Mouse (Mus musculus): ENCODE results near the gene Vmn1r85. TPM values are rescaled to one million over a fixed set of nuclear protein-coding genes. Genes with fewer than 3 reads are reported as not detected.
A peak's percentile ranks its signal among the peaks of the same experiment; 100 is the strongest.
"Not testable (repeated sequence)": the region's sequence is repeated elsewhere in the genome, so short reads cannot be mapped to it uniquely, and the experiment has no call there.

Gene Vmn1r85
- not detected for total RNA-seq (2021)
- long read RNA-seq, experiment 1, result 0 reads
- long read RNA-seq, experiment 2, result 0 reads

DNA sequence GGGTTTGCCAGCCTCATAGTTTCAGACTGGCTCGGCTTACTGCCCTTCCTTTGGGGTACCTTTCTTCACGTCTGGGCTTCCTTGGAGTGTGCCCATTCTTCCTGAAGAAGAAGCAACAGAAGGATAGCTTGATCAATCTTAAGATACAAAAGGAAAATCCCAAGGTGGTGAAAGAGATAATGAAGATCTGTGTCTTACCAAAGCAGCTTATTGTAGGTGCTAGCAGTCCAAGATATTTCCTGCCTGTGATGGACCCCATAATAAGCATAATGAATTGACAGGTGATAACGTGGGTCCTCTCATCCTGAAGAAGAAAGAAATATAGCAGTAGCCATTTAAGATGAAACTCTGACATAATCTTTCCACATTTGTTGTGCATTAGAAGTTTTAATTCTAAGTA is at the start of gene Vmn1r85:
Gene Vmn1r85 (minus strand): TSS at position 101 of the 400 bp plus-strand sequence.
- DNase-seq (ENCODE audit: low spot score in 2 of 2), result no peak
- intact Hi-C loops (cut with DNase I), result no loop called here

DNA sequence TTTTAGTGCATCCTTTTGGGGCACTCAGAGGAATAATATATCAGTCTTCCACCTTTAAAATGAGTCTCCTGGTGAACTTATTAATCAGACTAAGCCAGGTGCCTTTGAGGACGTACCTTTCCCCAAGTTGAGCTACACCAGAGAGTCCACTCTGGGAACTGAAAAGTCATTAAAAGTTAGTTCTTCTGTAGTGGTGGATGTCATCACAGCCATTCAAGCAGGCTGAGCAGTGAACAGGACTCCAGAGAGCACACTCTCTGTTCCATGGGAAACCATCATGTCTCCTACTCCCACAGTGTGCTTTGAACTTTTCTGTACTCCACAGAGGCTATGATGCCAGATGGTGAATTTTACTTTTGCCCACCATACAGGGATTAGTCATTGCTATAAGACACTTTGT is 45.1 kb upstream of the Vmn1r85 start, which contains the start of gene Vmn1r87:
Gene Vmn1r87 (minus strand): TSS at position 101 of the 400 bp plus-strand sequence.
- no peak for DNase-seq (ENCODE audit: low spot score in 2 of 2)
- intact Hi-C loops (cut with DNase I), result no loop called here

DNA sequence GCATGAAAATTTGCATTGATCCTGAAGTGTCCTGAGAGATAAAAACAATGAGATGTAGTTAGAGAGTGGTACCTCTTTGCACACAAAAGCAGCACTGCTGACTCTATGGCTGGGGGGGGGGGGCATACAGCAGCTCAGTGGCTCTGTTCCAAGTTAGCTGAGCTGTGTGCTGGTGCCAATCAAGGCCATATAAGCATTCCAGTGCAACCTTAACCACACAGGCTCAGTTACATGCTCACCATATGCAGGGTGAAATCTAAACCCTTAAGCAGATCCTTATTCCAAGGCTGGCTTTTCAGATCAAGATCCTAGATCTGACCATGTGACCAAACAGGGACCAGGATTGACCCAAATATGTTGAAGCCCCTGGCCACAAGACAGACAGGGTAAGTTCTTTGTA is 42.4 kb upstream of the Vmn1r85 start:
- DNase-seq (ENCODE audit: low spot score in 2 of 2), result no peak
- intact Hi-C loops (cut with DNase I), result no loop called here

DNA sequence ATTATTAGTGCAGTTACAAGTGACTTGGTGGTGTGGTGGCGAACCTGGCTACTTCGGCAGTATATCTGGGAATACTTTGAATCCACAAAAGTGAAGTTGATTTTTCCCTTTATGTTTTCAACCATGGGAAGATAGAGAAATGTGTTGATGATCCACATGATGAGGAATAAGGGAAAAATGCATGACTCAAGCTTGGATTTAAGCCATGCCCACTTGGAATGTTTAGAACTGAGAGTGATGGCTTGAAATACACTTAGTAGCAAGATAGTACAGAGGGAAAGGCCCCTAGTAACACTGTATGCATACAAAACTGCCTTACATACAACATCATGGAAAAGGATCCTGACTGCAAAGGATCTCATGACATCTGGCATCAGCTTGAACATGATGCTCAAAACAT is 36.9 kb upstream of the Vmn1r85 start:
- no peak for DNase-seq (ENCODE audit: low spot score in 2 of 2)
- intact Hi-C loops (cut with DNase I), result no loop called here

DNA sequence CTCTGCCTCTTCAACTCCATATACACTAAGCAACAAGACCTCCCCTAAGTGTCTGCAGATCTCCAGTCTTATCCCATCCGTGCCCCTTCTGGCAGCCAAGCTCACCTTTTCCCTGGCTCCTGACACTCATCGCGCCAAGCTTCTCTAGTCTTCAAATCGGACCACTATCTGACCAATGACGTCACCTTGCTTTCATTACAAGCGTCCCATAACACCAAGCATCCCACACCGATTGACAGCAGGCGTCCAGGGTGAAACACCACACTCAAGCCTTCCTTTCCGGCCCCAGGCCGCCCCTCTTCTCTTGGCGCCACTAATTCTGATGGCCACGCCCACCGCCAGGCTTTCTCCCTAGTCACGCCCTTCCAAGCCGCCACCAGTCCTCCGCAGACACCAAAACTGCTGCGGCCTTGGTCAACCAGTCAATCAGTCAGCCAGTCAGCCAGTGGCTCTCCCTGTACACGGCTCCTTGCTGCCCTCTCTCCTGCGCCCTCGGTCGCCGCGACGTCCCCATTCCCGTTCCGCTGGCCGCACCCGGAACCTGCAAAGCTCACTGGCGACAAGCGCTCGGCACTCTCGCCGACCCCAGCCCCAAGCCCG is 28.7 kb upstream of the Vmn1r85 start:
- peak in 1 of 2 experiments; percentile 0 for DNase-seq (ENCODE audit: low spot score in 2 of 2)

DNA sequence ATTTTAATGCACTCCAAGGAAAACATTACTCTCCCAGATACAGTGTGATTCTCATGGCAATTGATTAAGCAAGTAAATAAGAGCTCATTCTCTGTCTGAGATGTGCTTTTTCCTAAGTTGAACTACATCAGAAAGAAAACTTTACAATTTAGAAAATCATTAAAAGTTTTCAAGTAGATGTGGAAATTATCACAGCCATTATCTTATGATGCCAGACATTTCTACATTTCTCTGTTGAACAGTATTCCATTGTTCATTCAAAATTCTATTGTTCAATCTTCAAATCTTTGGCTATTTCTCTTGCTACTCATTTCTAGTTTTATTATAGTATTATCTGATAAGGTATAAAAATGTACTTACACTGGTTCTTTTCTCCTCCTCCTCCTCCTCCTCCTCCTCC is 24.8 kb upstream of the Vmn1r85 start, which contains the start of gene Vmn1r86:
Gene Vmn1r86 (minus strand): TSS at position 101 of the 400 bp plus-strand sequence.
- DNase-seq (ENCODE audit: low spot score in 2 of 2), result no peak
- intact Hi-C loops (cut with DNase I), result no loop called here

More for the DNA sequence above, 28.7 kb upstream of the Vmn1r85 start:
- intact Hi-C loops (cut with DNase I), result not testable (repeated sequence)

DNA sequence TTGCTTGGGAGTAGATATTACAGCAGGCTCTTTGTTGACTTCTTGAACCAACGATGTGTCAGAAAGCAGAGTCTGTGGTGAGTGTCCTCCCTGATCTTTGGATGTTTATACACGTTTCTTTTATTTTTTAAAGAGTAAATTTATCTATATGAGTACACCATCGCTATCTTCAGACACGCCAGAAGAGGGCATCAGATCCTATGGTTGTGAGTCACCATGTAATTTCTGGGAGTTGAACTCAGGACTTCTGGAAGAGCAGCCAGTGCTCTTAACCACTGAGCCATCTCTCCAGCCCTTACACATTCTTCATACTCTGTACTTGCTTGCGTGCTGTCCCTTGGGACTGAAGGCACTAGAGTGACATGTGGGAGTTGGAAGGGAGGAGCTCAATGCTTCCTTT is 22.7 kb downstream of the Vmn1r85 start:
- no peak for DNase-seq (ENCODE audit: low spot score in 2 of 2)
- intact Hi-C loops (cut with DNase I), result loop anchor here (10.0 kb wide), 1 partner anchor 443 kb away; no protein-coding TSS in a partner anchor

DNA sequence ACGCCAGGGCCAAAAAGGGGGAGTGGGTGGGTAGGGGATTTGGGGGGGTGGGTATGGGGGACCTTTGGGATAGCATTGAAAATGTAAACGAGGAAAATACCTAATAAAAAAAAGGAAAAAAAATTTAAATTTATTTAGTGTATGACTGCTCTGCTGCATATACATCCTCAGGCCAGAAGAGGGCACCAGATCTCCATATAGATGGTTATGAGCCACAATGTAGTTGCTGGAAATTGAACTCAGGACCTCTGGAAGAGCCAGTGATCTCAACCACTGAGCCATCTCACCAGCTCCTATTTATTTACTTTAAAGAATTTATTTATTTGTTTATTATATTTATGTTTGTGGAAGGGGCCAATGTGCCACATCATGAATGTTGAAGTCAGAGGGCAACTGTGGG is 31.6 kb downstream of the Vmn1r85 start:
- intact Hi-C loops (cut with DNase I); DNase-seq (ENCODE audit: low spot score in 2 of 2): not testable (repeated sequence)

DNA sequence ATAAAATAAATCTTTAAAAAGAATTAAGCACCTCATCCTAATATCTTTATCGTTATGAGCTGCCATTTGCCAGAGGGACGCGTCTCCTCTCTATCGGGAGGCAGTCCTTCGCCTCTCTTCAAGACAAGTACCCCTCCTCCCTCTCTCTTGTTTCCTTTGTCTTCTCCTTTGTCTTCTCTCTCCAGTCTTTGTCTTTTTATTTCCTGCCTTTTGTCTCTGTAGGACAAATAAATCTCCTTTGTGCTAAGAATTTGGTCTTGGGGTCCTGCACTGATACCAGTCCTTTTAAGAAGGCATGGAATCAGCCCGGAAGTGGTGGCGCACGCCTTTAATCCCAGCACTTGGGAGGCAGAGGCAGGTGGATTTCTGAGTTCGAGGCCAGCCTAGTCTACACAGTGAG is 35.4 kb downstream of the Vmn1r85 start:
- intact Hi-C loops (cut with DNase I), result no loop called here
- no peak for DNase-seq (ENCODE audit: low spot score in 2 of 2)

DNA sequence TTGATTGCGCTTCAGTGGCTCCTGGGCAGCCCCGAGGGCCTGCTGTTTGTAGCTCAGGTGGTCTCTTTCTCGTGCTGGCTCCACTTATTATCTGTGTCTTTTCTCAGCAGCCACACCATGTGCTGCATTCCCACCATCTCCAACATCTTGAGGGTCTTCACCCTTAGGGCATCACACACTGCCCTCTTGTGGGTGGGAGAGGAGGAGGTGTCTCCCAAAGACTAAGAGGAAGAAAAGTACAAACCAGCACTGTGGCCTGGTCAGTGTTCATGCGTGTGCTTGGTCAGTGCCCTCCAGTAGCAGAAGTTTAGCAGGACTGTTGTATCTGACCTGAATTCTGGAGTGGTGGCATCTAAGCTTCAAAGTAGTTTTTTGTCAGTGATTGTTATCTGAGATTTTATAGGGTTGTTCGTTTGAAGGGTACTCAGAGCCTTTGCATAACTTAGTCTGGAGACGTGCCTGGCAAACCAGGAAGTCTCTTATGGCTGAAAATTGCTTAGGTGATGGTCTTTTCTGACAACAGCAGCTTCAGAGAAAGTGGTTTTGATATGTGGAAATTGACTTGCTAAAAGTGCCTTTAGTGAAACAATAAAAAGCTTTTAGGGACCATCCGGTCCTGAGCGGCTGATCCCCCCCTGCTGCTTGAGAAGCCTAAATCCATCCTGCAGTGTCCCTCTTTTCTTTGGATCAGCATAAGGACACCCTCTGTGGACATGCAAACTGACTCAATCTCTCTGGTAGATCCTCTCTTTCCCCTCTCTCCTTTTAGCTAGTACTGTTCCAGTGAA is 37.9 kb downstream of the Vmn1r85 start:
- intact Hi-C loops (cut with DNase I), result no loop called here
- DNase-seq (ENCODE audit: low spot score in 2 of 2), result no peak

DNA sequence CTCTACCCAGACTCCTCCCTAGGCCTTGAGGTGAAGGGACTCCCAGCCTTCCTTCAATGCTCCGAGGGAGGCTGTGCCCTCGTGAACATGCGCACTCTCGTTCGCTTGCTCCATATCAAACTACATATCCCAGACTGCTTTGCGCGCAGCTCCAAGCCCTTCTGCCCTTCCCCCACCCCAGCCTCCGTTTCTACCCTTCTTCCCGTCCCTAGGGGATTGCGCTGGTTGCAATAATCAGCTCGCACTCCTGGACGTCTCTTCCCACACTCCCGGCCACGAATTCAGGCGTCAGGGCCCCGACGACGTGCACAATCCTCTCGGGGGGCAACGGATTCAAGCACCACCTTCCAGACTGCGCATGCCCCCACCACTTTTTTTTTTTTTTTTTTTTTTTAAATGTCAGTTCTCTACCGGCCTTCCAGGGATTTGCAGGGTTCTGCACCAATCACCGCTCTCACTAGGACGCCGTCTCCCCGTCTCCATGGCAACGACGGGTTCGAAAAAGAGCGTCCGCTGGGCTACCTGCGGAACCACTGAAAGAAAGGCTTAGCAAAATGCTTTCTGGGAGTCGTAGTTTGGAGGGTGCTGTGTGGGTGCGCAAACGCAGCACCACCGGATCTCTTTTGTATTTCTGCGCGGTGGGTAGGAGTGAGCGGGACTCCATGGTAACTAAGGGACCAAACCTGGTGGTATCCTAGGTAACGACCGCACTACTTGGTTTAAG is 40.5 kb downstream of the Vmn1r85 start, which contains the start of gene Mzf1:
Gene Mzf1 (minus strand): TSS at position 478 of the 724 bp plus-strand sequence.
- peak; percentile 98 to 99 for DNase-seq (ENCODE audit: low spot score in 2 of 2)
- intact Hi-C loops (cut with DNase I), result loop anchor here (5.0 kb wide), 1 partner anchor 228 kb away; no protein-coding TSS in a partner anchor

DNA sequence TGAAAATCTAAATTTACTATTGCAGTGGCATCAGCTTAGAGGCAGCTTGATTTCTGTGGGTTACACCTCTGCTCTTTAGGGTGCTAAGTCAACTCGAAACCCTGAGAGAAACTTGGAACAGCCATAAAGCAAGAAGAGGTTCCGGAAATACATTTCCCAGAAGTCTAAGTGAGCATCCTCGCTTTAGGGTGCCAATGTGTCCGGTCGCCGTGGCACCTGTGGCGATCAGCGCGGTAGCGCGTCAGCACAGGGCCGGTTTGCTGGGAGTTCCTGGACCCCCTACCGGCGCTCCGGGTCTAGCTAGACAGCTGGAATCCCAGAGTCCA is 41.0 kb downstream of the Vmn1r85 start:
- intact Hi-C loops (cut with DNase I), result loop anchor here (5.0 kb wide), 1 partner anchor 228 kb away; no protein-coding TSS in a partner anchor
- DNase-seq (ENCODE audit: low spot score in 2 of 2), result peak in 1 of 2 experiments; percentile 64

DNA sequence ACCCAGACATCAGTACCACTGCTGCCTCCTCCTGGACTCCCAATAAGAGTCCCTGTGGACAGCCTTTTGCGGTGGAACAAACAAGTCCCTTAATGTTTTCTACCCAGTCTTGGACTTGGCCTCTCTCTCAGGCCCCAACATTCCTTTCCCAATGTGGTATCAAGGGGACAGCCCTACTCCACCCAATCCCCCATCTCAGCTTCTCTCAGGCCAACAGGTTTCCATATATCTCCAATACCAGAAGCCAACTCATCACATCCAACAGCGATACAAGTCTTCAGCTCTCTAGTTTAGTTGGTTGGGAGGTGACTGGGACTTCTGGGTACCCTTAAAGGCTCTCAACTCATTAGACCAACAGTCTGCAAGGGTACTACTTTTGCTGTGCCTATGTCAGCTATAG is 41.5 kb downstream of the Vmn1r85 start:
- intact Hi-C loops (cut with DNase I), result loop anchor here (5.0 kb wide), 1 partner anchor 229 kb away; no protein-coding TSS in a partner anchor
- DNase-seq (ENCODE audit: low spot score in 2 of 2), result no peak

DNA sequence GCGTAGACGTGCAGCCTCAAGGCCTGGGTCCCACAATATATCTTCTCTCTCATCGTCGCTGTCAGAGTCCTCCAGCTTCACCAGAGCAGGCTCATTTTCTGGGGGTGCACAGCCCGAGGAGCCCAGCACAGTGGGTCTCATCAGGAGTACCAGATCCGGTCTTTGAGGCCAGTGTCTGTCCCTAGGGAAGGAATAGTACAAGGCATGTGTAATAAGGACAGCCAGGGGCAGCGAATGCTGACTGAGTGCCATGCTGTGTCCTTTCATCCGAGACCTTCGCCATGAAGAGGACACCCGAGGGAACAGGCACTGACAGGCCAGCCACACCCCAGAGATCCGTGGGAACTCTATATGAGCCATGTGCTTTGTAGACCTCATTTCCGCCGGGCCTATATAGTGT is 42.0 kb downstream of the Vmn1r85 start:
- no peak for DNase-seq (ENCODE audit: low spot score in 2 of 2)
- intact Hi-C loops (cut with DNase I), result loop anchor here (5.0 kb wide), 1 partner anchor 229 kb away; no protein-coding TSS in a partner anchor

DNA sequence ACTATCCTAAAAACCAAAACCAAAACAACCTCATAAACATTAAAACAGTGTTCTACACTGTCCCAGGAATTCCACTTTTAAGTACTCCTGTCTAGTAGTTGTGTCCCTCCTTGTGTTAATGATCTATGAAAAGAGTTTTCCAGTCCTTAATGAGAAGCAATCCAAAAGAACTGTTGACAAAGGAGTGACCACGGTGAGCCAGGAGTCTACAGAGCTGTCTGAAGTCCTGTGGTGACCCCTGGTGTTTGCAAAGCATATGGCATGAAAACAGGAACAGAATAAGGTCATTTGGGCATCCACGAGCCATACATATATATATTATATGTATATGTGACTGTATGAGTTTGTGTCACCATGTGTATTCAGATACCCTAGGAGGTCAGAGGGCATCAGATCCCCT is 48.9 kb downstream of the Vmn1r85 start:
- intact Hi-C loops (cut with DNase I), result loop anchor here (2.0 to 10.0 kb wide), 2 partner anchors 37 to 131 kb away; no protein-coding TSS in a partner anchor
- peak; percentile 57 to 72 for DNase-seq (ENCODE audit: low spot score in 2 of 2)

DNA sequence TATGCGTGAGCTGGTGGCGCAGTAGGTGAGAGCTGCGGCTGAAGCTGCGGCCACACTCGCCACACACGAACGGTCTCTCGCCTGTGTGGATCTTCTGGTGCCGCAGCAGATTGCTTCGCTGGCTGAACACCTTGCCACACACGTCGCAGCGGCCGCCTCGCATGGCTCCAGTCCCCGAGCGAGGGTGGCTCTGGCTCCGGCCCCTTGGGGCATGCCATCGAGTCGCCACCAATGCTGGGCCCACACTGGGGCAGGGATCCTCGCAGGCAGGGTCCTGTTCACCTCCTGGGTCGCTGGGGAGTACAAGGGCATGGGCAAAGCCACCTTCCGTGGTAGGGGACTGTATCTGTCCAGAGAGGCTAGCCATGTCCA is 50.7 kb downstream of the Vmn1r85 start:
- no peak for DNase-seq (ENCODE audit: low spot score in 2 of 2)
- intact Hi-C loops (cut with DNase I), result loop anchor here (10.0 kb wide), 1 partner anchor 129 kb away; no protein-coding TSS in a partner anchor

DNA sequence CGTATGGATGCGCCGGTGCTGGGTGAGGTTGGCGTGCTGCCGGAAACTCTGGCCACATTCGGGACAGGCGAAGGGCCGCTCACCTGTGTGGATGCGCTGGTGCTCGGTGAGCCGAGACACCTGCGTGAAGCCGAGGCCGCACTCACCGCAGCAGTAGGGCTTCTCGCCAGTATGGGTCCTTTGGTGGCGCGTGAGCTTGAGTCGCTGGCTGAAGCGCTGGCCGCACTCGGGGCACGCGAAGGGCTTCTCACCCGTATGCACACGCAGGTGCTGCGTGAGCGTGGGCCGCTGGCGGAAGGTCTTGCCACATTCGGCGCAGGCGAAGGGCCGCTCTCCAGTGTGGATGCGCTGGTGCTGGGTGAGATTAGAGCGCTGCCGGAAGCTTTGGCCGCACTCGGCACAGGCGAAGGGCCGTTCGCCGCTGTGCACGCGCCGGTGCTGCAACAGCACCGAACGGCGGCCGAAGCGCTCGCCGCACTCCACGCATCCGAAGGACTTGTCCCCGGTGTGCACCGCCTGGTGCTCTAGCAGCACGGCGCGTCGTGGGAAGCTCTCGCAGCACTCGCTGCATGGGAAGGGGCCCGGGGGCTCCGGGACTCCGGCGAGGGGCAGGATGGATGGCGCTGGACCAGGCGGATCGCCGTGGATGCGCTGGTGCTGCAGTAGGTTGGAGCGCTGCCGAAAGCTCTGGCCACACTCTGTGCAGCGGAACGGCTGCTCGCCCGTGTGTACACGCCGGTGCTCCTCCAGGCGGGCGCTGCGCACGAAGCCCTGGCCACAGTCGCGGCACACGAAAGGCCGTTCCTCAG is 51.3 kb downstream of the Vmn1r85 start:
- DNase-seq (ENCODE audit: low spot score in 2 of 2), result no peak
- intact Hi-C loops (cut with DNase I), result loop anchor here (10.0 kb wide), 1 partner anchor 129 kb away; no protein-coding TSS in a partner anchor

DNA sequence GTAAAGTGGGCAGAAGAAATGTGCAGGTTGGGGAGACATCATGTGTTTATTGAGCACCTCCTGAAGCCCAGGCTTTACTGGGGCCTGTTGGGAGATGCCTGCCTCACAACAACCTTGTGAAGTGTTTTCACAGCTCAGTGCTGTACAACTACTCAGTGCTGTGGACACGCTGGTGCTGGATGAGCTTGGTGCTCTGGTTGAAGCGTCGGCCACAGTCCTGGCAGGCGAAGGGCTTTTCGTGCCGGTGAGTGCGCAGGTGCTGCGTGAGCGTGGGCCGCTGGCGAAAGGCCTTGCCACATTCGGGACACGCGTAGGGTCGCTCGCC is 51.9 kb downstream of the Vmn1r85 start:
- intact Hi-C loops (cut with DNase I), result loop anchor here (10.0 kb wide), 1 partner anchor 128 kb away; no protein-coding TSS in a partner anchor
- DNase-seq (ENCODE audit: low spot score in 2 of 2), result no peak

DNA sequence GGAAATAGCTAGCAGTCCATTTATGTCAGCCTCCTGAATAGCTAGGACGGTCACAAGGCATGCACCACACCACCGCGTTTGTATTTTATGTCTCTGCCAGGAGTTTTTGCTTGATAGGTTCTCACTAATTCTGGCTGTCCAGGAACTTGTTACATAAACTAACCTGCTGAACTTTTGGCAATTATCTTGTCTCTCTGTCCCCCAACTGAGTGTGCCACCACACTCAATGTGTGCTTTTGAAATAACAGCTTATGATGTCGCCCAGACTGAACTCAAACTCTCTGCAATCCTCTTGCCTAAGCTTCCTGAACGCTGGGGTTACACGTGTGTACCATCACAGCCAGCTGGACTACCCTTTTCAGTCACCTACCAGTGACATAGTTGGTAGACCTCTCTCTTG is 52.5 kb downstream of the Vmn1r85 start:
- DNase-seq (ENCODE audit: low spot score in 2 of 2), result no peak
- intact Hi-C loops (cut with DNase I), result loop anchor here (10.0 kb wide), 1 partner anchor 128 kb away; no protein-coding TSS in a partner anchor

Measured in left cerebral cortex, postnatal 14 days (tissue).